Mouse (Mus musculus) left cerebral cortex, adult 9 months (tissue): ENCODE data around the gene Cnot10.

Experiments used
- DNase-seq, 2 experiments: peaks; one replicate each; pipeline ENCODE4 v3.0.0; 2022; ENCODE audit warnings: low spot score in 2 of 2

The Cnot10 gene

DNA sequence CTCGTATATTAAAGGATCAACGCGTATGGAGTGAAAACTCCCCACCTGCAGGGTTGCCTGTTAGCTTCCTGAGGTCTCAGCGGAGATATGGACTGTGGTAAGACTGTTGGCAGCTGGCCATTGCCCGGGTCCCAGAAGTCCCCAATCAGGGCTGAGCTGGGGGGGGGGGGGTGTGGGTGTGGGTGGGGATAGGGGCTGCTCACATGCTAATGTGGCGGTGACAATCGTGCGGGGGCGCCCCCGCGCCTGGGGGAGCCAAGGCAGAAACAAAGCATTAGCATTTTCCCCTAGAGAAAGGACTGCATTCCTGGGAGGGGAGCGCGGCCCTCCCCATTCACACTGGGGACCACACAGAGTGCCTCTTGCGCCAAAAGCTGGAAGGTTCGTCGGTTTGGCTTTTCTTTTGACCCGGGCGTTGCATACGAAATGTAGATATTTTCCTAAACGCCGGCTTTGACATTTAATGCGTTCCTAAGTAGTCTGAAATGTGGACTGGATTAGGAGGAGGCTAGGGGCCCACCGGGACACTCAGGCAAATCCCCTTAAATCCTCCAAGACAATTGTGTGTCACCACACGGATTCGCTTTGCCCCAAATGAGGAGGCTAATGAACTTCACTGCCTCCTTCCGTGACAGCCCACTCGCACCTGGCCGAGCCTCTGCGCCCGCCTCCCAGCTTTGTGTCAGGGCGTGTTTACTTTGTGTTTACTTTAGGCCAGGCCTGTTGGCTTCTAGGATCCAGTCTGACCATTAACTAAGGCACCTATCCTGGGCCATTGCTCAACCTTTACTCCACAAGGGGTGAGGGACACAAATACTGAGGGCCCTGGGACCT lies 55.6 kb downstream of the Cnot10 start:
- DNase-seq: no peak

DNA sequence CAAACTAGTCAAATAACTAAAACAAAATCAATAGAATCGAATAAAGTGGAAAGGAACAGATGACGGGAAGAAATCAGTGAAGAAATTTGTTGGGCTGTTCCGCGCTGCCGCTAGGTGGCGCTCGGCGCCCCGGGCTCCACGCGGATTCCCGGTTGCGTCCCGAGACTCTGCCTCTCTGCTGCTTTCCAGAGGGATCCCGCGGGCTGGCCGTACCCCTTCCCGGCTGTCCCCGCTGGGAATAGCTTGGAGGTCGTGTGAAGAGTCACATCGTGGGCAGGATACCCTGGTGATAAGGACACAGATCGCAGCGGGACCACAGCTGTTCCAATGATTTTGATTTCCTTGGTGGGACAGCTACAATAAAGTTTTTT lies 56.2 kb downstream of the Cnot10 start:
- peak in 1 of 2 experiments; percentile 42 for DNase-seq

DNA sequence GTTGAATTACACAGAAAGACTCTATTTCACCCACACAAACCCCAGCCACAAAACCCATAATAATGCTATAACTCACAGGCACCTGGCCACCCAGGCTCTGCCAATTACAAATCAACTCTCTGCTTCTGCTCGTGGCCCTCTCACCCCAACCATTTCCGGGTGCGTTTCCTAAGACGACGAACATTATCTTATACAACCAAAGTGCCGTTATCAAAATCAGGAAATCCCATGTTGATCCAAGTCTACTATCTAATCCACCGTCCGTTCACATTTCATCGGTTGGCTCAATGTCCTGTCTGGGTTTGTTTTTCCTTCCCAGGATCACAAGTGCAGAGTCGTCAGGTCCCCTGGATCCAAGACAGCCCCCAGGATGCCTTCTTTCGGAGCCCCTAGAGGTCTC lies 61.3 kb downstream of the Cnot10 start:
- DNase-seq: no peak

DNA sequence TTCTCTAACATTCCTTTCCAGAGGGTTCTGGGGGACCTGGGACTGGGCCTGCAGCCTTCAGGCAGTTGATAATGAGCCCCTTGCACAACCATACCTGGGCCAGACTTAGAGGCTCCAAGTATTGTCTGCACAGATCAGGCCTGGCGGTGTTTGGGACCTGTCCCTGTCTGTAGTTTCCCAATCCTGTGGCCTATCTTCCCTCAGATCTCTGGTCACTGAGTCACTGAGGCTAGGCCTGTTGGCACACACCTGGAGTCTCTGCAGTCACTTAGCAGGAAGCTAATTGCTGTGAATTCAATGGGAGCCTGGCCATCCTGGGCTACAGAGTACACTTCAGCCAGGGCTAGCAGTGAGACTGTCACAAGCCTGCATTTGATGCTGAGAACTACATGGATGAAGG lies 64.0 kb downstream of the Cnot10 start:
- no peak for DNase-seq

DNA sequence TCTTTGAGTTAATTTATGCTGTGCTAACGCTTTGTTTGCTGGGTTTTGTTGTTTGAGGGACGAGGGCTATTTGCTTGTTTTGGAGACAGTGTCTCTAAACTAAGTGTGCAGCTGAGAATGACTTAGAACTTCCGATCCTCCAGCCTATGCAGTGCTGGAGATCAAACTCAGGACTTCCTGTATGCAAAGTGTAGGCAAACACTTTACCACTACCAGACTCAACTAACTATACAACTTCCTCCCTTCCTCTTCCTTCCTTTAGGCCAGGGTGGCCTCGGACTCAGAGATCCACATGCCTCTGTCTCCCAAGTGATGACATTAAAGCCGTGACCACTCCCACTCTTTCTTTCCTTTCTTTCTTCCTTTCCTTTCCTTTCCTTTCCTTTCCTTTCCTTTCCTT lies 66.5 kb downstream of the Cnot10 start:
- no peak for DNase-seq

DNA sequence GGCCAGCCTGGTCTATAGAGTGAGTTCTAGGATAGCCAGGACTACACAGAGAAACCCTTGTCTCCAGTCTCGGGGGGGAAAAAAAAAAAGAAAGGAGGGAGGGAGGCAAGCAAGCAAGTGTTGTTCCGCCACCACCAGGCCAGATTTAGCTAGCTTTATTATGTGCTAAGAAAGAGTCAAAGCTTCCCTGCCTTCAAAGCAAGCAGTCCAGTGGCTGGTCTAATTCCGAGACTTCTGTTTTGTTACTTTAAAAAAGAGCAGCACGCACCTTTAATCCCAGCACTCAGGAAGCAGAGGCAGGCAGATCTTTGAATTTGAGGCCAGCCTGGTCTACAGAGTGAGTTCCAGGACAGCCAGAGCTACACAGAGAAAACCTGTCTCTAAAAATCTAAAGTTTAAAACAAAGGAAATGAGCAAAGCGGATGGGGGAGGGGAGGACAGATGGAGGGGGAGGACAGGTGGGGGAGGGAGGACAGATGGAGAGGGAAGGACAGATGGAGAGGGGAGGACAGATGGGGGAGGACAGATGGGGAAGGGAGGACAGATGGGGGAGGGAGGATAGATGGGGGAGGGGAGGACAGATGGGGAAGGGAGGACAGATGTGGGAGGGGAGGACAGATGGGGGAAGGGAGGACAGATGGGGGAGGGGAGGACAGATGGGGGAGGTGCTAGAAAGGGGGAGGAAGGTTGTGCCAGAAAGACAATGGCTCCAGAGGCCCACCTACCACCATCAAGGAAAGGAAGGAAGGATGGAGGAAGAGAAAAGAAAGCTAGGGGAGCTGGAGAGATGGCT lies 71.1 kb downstream of the Cnot10 start:
- DNase-seq: no peak

DNA sequence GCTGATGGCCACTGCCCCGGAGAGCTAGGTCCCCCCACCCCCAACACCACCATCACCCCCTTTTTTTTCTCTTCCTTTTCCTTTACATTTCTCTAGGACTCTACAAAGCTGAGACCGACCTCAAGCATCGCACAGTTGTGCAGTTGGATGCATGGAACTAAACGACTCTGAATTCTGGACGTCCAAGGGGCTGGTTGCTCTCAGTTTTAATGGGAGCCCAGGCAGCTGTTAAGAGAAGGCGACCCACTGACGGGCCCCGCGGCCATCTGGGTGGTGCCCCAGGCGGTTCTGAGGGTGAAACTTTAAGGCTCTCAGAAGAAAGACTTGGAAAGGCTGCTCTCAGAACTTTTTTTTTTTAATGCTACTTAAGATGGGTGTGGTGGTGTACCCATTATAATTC lies 75.3 kb downstream of the Cnot10 start:
- DNase-seq: no peak

DNA sequence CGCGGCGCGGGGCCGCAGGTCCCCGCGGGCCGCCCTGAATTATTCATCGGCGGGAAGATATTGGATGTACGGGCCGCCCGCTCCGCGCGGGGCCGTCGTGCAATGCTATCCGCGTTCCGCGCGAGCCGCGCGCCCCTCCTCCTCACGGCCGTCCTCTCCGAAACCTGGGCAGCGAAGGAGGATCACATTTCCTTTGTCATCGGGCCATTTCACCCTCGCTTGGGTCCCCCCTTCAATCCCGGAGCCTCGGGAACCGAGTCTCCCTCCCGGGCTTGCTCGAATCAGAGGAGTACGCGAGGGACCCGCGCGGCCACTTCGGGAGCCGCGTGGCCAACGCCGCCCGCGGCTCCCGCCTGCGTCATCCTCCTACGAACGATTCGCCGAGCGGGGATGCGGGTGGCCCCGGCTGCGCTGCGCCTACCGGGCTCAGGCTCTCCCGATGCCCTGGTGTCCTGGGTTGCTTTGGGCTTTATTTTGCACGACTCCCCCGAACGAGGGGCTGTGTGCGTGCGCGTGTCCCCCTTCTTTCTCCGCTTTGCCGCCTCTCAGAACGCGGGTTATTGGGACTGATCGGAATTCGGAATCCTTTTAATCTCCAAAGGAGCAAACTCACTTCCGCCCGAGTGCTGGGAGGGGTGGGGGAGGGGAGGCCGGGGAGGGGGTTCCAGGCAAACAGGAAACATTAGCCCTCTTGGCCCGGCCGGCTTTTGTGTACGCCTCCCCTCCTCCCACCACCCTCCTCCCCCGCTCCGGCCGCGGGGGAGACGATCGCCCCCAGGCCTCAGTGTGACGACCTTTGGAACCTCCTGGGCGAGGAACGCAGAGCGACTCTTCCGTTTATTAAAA lies 76.0 kb downstream of the Cnot10 start, which contains the start of gene Trim71:
TSS of gene Trim71 (minus strand) at position 609 of the 846 bp plus-strand sequence.
- no peak for DNase-seq

DNA sequence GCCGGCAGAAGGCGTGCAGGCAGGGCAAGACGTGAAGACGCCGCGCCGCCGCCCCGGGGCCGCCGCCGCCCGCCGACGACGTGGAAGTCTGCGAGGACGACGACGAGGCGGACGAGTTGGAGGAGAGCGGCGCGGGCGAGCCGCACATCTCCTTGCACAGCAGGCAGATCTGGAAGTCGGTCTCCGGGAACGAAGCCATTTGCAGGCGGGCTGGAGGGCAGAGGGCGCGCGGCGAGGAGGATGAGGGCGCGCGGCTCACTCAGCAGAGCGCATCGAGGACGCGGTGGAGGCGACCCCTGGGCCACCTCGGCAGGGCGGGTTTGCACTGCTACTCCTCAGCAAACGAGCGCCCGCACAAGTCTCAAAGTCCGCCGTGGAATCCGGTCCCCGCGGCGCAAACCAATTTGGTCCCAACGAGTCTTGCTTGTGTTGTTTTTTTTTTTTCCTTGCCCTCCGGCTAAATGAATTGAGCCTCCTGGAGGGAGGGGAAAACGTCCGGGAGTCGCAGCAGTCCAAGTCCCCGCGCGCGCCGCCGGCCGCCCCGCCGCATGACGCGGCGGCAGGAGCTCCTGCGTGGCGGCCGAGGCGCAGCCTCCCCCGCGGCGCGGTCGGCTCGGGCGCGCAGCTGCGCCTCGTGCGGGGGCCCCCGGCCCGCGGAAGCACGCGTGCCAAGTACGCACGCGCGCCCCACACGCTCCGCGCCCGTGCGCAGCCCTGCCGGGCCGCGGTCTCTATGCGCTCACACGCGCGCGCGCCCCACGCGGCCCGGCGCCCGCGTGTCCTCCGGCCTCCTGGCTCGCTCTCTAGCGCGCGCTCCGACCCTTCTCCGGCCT lies 76.8 kb downstream of the Cnot10 start:
- peak in 1 of 2 experiments; percentile 8 for DNase-seq

DNA sequence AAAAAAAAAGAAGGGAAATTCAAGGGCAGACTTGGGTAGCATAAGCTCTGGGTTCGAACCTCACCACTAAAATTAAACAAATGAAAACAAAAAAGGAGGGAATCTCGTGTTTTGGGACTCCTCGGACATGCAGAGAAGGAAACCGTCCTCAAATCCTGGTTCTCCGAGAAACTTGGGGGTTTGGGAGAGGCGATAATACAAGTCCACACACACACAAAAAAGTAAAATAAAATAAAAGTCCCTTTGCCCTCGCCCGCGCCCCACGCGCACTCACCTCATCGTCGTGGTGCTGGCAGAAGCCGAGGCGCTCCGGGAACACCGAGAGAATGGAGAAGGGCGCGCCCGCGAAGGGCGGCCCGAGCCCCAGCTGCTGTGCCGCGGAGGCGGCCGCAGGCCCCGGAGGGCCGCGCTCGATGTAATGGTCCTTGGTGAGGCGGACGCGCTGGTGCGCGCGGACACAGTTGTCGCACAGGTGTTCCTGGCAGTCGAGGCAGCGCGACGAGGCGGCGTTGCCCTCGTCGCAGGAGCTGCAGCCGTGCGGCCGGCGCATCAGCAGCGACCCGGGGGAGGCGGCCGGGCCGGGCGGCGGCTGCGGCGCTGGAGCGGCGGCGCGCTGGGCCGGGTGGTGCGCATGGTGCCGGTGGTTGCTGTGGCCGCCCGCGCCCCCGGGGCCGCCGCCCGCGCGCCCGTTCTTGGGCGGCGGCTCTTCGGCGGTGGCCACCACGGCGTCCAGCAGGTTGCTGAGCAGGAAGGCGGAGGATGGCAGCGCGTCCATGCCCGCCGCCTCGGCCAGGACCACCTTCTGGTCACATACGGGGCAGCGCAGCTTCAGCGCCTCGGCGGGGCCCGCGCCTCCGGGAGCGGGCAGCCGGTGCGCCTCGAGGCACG lies 77.7 kb downstream of the Cnot10 start:
- no peak for DNase-seq

DNA sequence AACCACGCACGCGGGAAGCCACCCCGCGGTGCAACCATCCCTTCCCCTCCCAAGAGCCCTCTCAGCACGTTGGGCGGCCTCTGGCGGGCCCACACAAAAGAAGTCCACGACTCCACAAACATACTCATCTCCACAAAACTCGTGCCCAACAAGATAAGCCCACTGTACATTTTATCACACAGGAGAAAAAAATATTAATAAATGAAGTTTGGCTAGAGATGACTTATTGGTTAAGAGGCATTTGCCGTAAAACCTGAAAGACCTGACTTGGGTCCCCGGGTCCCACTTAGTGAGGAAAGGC lies 78.4 kb downstream of the Cnot10 start:
- DNase-seq: no peak

DNA sequence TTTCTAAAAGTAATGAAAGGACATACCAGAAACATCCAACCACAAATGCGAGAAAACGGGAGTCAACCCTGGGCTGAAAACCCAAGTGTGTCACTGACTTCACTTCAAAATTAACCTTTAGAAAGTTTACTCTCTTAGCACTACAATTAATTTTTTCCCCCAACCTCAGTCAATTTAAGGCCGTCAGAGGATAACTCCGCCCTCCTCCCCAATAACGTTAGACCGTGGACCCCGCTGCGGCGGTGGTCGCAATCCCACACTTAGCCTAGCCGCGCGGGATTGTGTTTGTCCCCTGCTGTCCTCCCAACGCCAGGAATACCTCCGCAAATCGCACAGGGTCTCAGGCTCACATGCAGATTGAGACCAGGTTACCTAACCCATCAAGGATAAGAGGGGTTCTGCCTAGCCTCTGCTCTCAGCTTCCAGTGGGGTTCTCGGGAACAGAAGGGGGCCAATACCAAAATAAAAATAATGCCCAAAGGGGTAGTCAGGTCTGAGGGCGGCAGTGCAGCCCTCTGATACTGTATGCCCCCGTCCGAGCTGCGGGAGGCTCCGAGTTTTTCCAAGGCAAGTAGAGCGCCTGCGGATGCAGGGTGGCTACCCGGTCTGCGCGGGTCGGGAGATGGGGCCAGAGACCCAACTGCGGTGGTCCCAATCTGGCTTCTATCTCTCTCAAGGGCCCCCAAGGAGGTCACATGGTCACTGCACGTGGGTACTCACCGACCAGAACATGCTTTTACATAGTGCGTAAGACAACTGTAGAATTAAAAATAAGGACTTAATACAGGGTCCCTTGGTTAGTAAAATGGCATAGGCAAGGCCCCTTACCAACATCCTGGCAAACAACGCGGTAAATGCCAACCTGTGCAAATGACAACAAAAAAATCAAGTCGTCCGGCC lies 79.0 kb downstream of the Cnot10 start:
- no peak for DNase-seq

DNA sequence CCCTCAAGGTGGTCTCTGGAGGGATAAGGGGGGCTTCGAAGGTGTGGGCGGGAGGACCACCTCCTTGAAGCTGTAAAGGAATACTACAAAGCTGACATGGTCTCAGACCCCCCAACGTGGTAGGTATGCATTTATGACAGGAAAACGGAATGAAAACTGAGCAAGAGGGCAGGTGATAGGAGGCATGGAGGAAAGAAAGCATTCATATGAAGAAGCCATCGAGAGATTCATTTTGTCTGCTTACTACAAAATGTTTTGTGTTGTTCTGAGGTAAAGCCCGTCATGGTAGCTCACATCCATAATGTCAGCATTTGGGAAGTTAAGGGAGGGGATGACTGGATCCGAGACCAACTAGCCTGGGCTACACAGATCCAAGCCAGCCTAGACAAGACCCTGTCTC lies 79.8 kb downstream of the Cnot10 start:
- DNase-seq: no peak

DNA sequence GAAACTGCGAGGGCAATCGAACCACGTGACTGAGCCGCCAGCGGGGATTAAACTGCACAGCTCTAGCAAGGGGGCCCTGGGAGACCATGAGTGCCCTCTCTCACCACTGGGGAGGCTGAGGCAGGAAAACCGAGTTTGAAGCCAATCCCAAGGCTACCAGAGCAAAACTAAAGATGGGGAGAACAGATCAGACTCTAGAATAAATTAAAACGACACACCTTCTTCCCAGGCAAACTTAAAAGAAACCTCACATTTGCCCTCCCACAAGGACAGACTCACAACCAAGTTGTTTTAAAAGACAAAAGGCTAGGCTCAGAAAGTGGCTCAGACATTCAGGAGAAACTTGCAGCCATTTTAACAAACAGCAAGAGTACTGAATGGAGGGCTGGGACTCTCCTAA lies 82.9 kb downstream of the Cnot10 start:
- DNase-seq: no peak

DNA sequence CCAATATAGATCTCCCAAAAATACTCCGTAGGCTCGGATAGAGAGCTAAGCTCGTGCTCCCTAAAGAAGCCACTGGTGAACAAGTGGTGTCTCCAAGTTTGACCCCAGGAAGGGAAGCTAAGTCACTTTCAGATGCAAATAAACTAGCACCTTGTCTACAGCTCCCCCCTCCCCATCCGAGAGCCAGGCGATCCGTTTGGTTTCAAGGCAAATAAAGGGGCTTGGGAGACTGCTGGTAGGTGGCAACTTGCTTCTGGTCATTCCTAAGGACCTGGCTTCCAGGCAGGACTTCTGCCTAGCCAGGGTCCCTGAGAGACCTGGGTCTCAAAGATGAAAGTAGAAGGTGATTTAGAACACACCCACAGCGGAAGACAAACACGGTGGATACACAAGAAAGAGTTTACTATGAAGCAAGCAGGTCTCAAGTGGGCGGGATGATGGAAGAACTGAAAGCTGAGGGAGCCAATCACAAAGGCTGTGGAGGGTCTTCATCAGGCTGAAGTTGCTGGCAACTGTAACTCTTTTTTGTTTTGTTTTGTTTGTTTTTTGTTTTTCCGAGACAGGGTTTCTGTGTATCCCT lies 83.6 kb downstream of the Cnot10 start:
- no peak for DNase-seq

DNA sequence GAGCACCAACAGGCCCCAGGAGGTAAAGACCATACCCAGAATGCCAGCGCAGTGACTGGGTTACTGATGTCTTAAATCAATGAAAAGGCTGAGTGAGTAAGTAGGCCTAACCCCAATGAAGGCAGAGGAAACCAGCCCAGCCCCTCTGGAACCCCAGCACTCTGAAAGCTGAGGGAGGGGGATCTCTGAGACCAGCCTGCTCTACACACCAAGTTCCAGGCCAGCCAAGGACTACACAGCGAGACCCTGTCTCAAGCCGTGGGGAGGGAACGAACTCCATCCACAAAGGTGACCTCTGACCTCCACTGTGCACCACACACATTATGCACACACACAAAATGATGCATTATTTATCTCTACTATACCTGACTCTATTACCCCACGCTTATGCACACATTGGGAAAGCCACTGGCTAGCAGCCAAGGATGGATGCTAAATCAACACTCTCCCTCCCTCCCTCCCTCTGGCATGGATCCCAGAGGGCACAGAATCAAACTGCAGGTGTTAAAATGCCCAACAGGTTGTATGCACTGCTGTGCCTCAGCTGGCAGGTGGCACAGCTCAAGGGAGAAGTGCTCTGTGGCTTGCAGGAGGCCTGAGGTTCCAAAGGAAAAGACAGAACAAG lies 85.5 kb downstream of the Cnot10 start:
- DNase-seq: no peak

DNA sequence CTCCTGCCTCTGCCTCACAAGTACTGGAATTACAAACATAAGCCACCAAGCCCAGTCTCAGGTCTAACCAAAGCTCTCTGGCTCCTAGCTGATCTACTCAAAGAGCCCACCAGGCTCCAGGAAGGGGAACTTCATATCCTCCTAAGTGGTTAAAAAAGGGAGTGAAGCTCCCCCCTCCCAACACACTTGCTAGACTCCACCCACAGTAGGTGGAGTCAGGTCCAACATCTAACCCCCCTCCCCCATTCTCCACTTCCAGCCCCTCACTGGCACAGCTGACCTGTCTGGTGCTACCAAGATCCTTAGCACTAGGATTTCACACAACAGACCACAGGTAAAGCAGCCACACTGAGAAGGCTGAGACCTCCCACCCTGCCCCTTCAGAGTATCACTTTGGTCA lies 86.2 kb downstream of the Cnot10 start:
- no peak for DNase-seq

DNA sequence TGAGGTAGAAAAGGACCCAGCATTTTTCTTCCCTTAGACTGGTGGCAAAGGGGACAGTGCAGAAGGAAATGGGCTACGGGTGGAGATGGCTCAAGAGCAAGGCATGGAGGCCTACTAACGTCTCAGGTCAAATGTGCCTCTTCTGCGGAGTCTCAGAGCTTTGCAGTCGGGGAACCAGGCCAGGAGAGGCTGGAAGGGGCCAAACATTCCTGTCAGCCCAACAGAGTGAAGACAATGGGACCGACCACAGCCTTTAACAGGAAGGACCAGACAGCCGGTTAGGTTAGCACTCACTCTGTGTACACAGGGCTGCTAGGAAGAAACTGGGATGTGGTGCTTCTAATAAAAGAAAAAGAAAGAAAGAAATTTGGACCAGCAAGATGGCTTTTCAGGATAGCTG lies 90.0 kb downstream of the Cnot10 start:
- DNase-seq: no peak

DNA sequence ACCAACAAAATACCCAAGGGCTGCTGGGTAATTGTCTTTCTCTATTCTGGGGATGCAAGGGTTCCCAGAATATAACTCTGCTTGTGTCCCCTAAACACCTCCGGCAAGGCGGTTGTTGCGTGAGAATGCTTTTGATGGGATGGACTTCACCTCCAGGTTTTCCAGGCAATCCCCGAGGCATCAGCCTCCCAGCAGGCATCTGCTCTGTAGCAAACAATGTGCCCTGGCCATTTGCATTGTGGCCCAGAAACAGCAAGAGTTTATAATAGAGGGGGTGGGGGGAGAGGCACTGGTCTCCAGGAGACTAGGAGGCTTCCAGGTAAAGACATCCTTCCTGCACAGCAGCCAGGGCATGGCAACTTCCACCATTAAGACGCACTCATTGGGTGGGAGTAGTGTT lies 90.9 kb downstream of the Cnot10 start:
- DNase-seq: no peak
